Mouse (Mus musculus) C2C12 (cell line): ENCODE measurements around the gene Rnf182.

Experiments used
- CEBPB ChIP-seq: IDR thresholded peaks from one replicate; pipeline ENCODE4 v1.6.1; 2011; ENCODE audit warnings: low read depth, mild to moderate bottlenecking, control low read depth, moderate library complexity
- CTCF ChIP-seq: IDR thresholded peaks from one replicate; pipeline ENCODE4 v1.5.1; 2011; ENCODE audit not compliant: control insufficient read depth, insufficient read depth, insufficient read length
- MYOG ChIP-seq: IDR thresholded peaks from one replicate; pipeline ENCODE4 v1.6.1; 2011; ENCODE audit not compliant: control insufficient read depth, insufficient read length; ENCODE audit errors: extremely low read depth
- USF1 ChIP-seq: IDR thresholded peaks from one replicate; pipeline ENCODE4 v1.6.1; 2011; ENCODE audit warnings: low read depth, mild to moderate bottlenecking, control low read depth, moderate library complexity

DNA sequence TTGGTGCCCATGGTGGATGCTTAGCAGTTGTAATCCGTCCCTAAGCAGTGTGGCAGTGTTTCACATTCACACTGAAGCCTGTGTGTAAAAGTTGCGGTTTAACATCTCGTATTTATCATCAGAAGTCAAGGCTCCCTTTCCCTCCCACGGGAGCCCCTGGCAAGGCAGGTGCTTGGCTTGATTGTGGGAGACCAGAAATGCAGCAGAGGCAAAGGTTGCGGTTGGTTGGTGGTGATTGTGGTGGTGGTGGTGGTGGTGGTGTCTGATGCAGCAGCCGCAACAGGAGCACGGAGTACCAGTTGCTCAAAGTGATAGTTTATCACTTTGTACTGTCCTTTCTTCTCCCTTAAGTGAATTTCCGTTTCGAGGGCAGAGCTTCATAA lies 325 bp upstream of the Rnf182 start:
- TF ChIP-seq CTCF (no peak), MYOG (no peak), CEBPB (no peak), USF1 (no peak)
